Mouse (Mus musculus) embryo, embryonic 10 days (tissue): Measurements from ENCODE around the gene Pid1.

Source experiments
- DNase-seq: peaks from one replicate; pipeline ENCODE4 v3.0.0-alpha.2; 2015; ENCODE audit warnings: low spot score

Pid1 gene

GRCm38 (mm10) chr1:84025746-84026145, 338.2 kb downstream of the Pid1 start:
- DNase-seq = no peak

DNA sequence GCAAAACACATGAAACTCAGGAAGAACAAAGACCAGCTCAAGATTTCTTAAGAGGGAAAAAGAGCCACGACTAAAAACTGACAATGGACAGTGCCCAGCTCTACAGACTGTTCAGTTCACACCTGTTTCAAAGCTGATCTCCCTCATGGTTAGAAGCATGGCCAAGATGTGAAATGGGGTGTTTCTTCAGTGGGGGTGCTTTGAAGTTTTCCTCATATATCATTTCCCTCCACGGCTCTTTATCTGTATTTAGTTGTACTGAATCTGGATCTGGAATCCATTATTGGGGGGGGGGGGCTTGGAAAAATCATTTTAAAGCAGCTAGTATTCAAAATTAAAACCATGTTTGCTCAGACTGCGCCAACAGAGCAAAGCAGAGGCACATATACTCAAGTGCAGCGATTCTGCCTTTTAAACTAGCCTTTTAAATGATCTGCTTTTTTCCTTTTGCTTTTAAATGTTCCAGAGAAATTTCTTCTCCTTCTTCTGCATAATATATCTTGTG, 351.1 kb downstream of the Pid1 start:
- DNase-seq = no peak

- no peak for DNase-seq
Measured at GRCm38 (mm10) chr1:84002630-84003029, 361.4 kb downstream of the Pid1 start.
